Mouse (Mus musculus) fat pad, adult 2 months (tissue): ENCODE data around the gene Disp2.

ENCODE experiments used
- DNase-seq: peaks from one replicate; pipeline ENCODE4 v3.0.0-alpha.2; 2011; ENCODE audit warnings: low read depth, low spot score; ENCODE audit errors: extremely low read depth

The Disp2 gene

DNA sequence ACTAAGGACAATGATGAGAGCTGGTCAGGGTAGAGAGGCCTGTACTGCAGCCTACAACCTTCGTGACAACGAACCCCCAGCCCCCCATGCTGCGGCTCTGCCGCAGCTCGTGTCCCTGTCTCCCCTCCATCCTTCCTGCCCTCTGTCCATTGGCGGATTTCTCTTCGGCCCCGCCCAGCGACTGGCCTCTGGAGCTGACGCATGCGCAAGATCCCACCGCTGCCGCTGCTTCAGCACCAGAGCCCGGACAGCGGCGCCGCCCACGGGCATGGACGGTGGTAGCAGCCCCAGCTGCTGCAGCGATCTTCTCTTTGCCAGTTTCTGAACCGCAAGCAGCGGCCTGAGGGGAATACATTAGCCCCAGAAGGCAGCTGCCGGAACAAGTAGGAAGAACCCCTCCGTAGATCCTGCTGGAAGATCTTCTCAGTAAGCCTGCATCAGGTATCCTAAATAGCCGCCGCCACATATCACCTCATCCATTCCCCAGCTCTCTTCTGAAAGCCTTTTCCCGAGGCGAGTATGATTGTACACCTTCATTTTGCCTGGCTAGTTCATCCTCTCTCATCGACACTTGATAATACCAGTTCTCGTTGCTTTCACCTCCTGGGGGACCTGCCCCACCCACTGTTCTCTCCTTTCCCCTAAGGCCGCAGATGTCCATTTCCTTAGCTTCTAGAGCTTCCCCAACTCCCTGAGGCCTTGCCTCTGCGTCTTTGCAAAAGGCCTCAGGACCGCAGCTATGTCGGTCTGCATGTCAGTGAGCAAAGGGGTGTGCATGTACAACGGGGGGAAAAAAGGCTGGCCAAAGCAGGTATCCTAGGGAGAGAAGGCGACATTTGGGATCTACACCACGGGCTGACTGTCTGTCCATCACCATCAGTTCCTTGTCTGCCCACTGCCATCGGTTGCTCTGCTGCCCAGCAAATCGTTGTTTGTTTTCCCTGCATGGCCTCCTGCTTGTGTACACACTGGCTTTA, at the start of gene Disp2:
Gene Disp2 (plus strand): TSS at position 216 of the 977 bp plus-strand sequence.
- no peak for DNase-seq

DNA sequence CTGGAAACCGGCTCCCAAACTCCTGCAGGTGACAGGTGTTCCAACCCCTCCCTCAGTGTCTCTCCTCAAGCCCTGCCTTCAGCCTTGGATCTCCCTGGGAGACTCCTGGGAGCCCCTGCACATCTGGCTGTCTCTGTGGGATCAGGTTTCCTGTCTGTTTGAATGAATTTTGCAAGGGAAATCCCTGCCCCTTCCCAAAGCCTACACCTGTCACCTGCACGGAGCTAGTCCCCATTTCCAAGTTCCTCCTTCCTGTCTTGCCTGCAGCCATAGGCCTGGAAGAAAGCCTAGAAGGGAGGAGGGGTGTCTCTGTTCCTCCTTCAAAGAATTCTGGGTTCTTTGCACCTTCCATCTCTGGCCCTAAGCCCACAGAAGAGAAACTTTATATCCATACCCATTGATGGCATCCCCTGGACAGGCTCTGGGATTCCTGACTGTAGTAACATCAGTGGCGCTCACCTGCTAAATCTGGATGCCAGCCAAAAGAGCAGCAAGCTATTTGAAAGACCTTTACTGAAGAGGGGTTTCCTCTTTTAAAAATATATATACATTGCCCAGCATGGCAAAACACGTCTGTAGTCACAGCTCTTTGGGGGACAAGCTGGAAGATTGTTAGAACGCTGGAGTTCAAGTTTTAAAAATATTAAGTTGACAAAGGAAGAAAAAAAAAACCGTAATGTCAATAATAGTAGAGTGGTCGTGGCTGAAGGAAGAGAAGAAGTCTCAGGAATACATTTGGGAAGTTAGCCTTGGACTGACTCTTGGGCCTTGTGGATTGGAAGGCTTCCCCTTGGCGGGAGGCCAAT, 49.5 kb upstream of the Disp2 start:
- no peak for DNase-seq

DNA sequence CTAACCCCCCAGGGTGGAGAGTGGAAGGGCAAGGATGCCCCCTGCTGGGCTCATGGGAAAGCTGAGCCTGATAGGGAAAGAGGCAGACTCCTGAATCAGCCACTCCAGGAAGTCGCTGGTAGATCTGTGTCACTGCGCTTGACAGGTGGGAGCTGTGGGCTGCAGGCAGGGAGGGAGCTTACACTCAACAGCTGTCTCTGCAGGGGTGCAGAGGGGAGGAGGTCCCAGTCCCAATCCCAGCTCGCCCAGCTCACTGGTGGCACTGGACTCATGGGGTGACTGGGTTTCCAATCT, 49.0 kb upstream of the Disp2 start:
- DNase-seq, result no peak

GRCm38 (mm10) chr2:118731981-118732380, 47.5 kb upstream of the Disp2 start:
- DNase-seq, result no peak

DNA sequence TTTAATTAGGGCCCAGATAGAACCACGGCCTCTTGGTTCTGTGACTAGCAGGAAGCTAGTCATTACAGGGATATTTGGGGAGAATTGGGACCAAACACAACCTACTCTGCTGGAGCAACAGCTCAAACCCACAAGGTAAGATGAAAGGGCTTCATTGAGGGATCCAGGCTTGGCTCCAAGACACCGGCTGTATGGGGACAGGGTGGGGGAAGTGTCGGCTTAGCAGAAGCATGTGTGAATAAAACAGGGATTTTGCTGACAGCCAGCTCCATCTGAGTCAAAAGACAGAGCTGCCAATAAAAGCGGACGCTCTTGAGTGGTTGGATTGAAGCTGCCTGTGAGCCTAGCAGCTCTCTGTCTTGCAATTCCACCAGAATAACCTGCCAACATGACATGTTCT, 46.2 kb upstream of the Disp2 start:
- DNase-seq, result no peak

GRCm38 (mm10) chr2:118740341-118740740, 39.2 kb upstream of the Disp2 start:
- DNase-seq, result no peak

GRCm38 (mm10) chr2:118741183-118741582, 38.3 kb upstream of the Disp2 start:
- DNase-seq, result no peak

DNA sequence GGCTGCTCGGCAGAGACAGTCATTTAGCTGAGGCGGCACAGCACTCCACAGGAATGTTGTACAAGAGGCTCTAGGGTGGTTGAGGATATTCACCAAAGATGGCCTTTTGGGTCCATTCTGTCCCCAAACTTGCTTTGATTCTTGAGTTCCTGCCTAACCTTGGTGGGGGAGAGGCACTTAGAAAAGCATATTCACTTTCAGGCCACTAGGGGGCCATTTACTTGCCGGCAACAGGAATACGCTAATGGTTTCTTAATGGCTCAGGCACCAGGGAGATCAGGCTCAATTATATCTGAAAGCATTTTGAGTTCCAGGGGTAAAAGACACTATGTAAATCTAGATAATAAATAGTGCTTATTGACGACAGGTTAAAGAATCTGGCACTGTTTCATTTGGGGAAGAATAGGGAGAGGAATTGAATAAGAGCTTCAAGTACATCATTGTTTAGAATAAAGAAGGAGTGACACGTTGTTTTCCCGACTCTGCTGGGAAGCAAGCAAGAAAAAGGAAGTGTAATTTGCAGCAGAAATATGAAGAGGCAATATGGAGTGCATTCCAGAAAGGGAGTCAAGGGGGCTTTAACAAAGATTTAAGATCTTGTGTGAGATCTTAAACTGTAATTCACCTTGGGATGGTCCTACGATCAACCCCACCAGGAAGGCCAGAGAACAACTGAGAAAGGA, 36.1 kb upstream of the Disp2 start:
- DNase-seq, result no peak

DNA sequence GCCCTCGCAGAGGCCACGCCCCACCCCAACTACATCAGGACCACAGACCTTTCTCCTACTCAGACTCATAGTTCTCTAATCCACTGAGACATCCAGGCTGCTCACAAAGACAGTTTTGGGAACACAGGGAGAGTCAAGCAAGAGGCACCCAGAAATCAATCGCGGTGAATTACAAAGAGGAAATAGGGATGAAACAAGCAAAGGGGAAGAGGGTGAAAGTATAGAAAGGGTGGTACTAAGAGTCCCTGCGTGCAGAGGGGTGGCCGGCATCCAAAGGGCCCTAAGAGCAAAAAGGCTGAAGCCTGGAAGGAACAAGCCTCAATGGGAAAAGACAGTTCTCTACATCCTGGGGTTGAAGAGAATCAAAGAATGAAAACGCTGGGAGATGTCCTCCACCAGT, 34.9 kb upstream of the Disp2 start:
- DNase-seq, result no peak

DNA sequence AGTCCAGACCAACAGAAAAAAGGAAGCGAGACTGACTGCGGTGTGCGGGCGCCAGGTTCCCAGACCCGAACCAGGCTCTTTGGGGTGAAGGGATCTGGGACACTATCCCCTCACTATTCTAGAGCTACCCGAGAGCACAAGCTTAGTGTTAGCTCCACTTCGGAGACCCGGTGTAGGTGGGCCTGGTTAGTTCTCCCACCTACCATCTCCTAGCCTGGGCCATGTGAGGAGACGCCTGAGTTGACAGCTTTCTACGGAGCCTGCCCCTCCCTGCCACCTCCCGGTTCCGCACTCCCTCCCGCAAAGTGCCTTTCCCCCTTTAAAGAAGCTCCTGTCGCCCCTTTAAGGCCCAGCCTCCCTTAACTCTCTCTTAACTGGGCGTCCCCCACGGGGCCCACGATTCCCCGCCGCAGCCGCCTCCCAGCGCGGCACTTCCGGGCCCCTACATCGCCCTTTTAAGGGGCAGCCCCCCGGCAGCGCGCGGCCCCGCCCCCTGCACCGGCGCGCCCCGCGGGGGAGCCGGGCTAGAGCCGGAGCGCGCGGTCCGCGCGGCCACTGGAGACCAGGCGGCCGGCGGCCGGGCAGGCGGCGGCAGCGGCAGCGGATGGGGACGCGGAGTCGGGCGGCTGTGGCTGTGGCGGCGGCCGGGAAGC, 34.2 kb upstream of the Disp2 start, which contains the start of gene Inafm2:
Gene Inafm2 (plus strand): TSS at position 527 of the 653 bp plus-strand sequence.
- DNase-seq, result no peak

DNA sequence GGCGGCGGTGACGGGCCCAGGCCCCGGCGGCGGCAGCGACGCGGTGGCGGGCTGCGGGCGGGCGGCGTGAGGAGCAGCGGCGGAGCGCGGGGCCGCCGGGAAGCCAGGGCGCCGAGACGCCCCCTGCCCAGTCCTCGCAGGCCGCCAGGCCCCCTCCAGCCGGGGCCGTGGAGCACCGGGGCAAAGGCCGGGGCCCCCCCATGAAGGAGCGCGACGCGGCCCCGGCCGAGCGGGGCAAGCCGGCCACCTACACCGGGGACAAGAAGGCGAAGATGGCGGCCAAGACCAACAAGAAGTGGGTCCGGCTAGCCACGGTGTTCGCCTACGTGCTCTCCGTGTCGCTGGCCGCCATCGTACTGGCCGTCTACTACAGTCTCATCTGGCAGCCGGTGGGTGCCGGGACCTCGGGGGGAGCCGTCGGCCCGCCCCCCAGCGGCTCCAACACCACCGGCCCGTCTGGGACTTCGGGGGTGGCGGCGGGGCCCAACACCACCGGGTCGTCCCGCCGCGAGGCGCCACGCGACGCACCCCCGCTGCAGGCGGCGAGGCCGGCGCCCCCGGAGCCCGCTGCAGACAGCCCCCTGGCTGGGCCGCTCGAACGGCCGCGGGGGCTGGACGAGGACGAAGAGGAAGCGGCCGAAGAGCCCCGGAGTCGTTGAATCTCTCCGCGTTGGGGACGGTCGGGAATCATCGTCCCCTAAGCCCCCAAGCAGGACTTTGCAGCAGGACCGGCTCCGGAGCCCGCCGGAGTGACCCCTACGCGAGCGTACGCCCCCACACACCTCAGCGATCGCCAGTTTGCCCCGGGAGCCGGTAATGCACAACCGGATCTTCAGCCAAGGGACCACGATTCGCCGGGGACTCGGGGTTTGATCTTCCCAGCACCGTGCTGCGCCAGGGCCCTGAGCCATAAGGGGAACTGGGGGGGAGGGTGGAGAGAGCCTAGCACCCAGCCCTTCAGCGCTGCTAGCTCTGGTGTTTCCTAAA, 33.3 kb upstream of the Disp2 start:
- no peak for DNase-seq

GRCm38 (mm10) chr2:118747301-118747960, 32.1 kb upstream of the Disp2 start:
- DNase-seq, result no peak

DNA sequence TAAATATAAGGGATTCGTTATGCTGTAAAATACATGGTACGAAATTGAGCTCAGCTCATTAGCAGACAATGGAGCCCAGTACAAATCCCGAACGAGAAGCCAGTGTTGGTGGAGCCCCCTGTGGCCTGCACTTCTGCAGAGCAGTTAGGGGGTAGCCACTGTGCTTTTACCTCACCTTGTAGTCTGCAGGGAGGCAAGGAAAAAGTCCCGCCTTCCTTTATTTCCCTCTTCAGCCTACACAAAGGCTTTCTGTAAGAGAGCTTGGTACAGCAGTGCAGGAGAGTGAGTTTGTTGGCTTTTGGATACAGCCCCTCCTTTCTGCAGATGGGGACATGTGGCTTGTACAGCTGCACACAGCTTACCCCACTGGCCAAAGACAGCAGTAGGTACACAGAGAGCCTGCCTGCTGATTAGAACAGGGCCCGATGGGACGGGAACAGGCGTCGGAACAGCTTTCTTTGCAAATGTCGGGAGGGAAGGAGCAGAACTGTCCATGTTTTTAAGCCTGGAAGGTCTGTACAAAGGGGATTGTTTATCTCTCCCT, 30.1 kb upstream of the Disp2 start:
- no peak for DNase-seq

- DNase-seq, result no peak
Measured at GRCm38 (mm10) chr2:118750476-118750875, 29.0 kb upstream of the Disp2 start.

DNA sequence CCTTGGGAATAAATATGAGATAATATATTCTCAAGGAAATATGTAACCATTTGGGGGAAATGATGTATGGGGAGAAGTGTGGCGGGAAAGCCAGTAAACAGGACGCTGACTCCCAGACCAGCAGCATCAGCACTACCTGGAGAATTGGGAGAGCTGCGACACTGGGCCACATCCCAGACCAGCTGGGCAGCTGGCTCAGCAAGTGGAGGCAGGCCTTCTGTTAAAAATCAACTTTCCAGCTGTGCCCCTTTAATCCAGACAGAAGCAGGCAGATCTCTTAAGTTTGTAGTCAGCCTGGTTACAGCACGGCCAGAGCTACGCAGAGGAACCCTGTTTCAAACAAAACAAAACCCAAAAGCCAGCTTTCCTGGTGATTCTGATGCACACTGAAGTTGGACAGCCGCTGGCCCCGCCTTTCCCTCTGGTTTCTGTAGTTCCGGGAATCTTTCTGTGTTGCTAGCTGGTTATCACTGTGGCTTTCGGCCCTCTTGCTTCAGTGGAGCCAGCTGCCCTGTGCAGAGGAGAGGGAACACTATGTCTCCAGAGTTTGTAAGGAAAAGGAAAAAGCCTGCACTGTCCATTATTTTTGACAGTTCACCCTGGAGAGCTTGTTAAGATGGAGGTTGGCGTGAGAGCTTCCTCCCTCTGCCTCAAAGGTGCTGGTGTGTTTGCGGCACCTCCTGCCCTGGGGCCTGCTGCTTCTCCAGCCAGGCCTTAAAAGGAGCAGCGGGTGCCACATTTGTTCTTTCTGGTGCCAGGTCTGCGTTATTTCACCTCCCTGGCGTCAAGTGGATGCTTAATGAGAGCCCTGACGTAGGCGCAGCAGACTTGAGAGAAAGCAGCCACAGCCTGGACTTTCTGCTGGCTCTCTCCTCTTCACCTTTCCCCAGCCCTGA, 27.4 kb upstream of the Disp2 start:
- DNase-seq, result no peak

DNA sequence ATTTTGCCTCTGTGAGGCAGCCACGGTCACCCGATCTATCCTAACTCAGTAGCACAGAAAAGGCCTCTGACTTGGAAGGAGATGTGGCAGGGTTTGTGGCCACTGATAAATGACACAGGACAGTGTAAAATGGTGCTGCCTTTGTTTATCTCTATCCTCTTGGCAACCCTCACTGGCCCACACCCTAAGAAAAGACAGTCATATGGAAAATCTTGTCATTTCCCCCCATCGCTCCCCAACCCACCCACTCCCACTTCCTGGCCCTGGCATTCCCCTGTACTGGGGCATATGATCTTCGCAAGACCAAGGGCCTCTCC, 26.8 kb upstream of the Disp2 start:
- DNase-seq, result no peak

GRCm38 (mm10) chr2:118754143-118754542, 25.4 kb upstream of the Disp2 start:
- DNase-seq, result no peak

- no peak for DNase-seq
Measured at GRCm38 (mm10) chr2:118755407-118755806, 24.1 kb upstream of the Disp2 start.
